Mouse (Mus musculus) liver, postnatal 0 days (tissue): ENCODE measurements at regions not wholly inside any gene's neighbourhood (a gene's known extent, or its start where the extent isn't known, plus 50 kb on each side); places are given as distances from the start of the nearest gene placed in this dataset.

Experiments used
- CTCF ChIP-seq: sonication (generic); IDR thresholded peaks from 2 replicates; pipeline ENCODE4 v1.5.1; 2016; ENCODE audit warnings: antibody characterized with exemption, low read depth
- EP300 ChIP-seq: IDR thresholded peaks from 2 replicates; pipeline ENCODE4 v1.6.1; 2016; ENCODE audit warnings: antibody characterized with exemption, low read depth, mild to moderate bottlenecking

DNA sequence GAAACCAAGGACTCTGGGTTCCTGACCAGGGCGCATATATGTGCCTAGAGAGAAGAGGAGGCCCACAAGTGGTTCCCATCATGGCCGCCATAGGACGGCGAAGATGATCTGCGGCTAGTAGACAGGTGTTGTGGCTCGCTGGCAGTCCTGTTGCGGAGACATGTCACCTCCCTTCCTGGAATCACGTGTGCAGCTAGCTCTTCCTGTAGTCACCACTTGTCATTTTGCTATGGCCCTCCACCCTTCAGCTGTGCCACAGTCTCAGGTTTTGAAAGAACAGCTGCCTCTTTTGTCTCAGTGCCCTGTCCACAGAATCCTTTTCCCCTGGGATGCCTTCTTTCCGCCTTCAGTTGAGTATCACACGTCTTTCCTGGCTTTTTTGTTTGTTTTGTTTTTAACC lies 97.1 kb downstream of the Gas1 start:
- TF ChIP-seq CTCF: no peak
- TF ChIP-seq EP300: no peak
